Mouse (Mus musculus) embryo, embryonic 11.5 days (tissue): ENCODE measurements around the gene Gas2.

Experiments
- DNase-seq: peaks from one replicate; pipeline ENCODE4 v3.0.0-alpha.2; 2012; ENCODE audit warnings: low read depth, low spot score

Gas2 gene

DNA sequence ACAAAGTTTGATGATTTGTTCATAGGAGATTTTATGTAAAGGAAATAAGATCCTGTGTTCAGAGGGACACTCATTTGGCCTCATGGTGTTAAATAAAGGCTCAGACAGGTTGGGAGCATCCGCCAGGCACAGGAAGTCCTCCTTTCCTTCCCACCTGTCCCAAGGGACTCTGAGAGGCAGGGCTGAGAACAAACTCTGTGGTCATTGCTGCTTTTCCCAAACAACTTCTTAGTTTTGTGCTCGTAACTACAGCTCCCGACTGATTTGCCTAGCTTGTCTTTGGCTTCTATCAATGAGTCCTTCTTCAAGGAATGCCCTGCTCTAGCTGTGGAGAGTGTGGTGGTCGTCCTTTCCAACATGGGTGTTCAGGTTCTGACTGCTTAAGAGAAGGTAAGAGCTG, 18.3 kb downstream of the Gas2 start:
- no peak for DNase-seq

DNA sequence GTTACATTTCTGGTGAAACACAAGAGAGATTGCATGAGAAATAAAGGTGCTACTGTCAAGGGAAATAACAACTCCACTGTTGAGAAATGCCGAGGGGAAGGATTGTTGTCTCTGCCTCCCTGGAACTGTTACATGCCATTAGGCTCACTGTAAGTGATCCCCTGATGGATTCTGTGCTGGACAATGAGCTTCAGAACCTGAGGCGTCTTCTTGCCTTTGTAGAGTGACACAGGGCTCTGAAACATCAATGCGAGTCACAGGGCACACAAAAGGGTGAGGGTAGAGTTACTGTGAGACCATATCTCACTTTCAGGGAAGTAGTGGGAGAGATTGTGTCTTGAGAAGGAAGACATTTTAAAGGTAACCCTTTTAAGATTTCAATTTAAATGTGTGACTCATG, 23.5 kb downstream of the Gas2 start:
- DNase-seq, result no peak

DNA sequence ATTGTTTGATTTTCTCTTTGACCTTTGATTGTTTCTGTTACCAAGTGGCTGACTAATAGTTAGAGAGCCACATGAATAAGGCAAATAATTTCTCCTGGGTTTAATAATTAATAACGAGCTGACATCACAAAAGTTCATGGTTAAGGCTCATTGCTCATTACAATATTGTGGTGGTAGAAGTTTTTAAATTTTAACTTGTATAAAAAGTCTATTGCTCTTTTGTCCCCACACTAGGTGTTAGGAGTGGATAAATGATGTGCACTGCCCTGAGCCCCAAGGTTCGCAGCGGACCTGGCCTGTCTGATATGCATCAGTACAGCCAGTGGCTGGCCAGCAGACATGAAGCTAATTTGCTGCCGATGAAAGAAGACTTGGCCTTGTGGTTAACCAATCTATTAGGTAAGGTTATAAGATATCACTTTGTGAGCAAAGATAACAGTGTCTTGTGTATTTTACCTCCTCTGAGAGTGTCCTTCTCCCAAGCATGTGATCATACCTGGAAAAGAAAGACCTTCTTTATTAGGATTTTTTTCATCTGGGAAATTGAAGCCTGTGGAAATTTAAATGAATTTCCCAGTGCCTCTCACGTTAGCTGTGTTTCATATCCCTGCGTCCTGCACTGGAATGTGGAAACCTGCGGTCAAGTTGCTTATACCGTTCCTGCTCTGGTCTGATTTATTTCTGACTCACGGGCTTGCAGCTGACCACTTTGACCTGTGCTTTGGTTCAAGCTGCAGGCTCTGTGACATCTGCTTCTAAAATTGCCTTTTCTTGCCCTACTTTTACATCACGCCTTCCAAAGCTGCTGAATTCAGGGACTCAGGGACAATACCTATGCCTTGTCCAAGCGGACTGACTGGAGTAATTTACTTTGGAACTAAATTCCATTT, 26.1 kb downstream of the Gas2 start:
- no peak for DNase-seq

DNA sequence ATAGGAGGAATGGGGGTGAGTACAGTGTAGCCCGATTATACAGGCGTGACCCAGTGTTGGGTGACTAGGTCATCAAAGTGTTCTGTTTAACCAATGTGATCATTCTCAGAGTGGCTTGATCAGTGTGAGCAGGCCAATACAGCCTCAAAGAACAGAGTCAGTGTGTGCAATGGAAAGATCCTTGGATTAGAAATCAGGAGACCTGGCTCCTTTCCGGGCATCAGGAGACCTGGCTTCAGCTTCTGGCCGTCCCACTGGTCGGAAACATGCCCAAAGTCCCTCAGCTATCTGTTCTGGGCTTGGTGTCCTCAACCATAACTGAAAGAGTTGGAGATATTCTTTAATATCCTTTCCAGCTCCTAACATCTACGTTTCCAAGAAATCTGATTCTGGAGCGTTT, 27.8 kb downstream of the Gas2 start:
- no peak for DNase-seq

DNA sequence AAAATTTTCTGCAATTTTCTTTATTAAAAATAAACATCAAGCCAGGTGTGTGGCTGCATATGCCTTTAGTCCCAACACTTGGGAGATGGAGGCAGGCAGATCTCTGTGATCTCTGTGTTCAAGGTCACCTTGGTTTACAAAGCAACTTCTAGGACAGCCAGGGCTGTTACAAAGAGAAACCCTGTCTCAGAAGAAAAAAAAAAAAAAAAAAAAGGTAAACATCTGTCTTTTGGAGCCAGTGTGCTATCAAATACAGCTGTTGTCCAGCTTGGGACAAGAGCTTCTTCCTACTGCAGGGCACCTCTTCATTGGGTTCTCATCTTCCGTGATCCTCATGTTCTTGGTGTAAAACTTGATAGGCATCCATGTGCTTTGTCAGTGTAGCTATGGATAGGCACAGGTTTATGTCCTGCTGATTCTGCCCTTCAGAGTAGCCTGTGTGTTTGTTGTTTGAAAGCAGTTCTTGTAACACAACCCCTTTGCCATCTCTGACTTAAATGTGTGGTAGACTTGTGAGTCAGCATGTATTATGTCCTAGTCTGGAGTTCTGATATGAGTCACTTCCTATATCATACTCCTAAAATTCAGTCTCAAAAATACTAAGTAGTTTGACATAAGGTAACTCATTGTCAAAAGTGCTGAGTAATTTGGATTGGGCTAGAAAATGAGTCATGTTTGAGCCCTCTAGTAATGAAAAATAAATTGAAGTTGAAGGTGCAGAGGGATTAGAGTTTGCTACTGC, 30.6 kb downstream of the Gas2 start:
- DNase-seq, result no peak

DNA sequence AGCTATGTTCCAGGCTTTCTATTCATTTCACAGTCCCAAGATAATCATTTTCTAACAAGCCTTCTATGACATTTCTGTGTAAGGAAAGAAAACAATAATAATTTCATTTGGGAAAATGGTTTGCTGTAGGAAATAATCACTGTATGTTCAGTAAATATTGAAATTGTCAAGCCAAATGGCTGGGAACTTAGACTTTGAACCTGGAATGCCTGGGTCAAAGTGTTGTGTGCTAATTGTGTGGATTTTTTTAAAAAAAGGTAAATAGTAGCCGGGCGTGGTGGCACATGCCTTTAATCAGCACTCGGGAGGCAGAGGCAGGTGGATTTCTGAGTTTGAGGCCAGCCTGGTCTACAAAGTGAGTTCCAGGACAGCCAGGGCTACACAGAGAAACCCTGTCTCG, 31.2 kb downstream of the Gas2 start:
- DNase-seq, result no peak

DNA sequence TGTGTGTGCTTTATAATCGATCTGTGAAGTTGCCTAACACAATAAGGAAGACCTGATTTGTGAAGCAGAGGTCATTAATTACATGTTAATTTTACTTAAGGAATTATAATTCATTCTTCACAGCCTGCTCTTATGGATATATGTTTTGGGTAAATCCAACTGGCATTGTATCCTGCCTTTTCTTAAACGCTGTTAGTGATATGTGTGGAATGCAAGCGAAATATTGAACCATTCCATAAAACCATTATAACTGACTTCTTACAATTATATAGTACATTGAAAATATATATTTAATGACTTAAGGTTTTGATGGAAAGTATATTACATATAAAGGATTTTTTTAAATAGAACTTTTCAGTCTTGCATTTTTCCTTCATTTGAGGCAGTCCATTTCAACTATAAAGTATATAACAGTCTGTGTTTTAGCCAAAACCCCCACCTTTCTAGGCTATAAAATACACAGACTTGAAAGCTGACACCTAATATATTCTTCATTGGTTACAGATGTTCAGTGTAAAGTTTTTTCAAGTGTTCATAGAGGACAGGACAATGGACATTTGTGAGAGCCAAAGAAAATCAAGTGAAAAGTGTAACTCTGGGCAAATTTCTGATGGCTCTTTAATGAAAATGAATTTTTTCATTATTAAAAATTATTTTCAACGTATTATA, 32.5 kb downstream of the Gas2 start:
- no peak for DNase-seq

DNA sequence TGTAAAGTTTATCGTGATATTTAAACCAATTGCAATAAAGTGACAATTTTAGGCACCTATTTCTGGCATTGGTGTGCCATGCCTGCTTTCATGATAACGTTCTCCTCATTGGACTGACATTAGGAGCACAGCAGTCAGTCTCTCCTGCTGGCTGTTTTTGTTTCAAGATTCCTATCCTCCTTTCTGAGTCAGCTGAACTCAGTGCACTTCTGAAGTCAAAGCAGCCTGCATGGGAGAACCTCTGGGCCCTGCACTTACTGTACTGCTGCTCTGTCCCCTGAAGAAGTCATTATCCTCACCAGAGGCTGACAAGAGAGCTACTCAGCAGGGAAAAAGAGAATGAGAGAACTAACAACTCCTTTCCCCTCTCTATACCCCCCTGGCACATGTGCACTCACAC, 33.1 kb downstream of the Gas2 start:
- DNase-seq, result no peak

DNA sequence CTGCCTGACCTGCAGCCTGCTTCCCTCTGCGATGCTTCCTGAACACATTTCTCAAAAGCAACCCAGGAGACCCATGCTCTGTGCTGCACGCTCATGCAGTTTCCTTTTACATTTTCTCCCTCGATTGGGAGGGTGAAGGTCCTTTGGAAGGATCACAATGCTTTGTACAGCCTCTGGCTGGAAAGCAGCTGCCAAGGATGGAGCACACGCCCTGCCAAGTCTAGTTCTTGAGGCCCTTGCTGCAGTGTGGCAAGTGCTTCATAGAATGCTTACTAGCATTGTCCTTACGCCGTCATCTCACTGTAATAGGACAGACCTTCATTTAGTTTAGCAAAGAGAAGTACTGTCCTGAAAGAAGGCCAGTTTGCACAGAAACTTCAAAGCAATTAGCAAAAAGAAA, 37.3 kb downstream of the Gas2 start:
- DNase-seq, result no peak

DNA sequence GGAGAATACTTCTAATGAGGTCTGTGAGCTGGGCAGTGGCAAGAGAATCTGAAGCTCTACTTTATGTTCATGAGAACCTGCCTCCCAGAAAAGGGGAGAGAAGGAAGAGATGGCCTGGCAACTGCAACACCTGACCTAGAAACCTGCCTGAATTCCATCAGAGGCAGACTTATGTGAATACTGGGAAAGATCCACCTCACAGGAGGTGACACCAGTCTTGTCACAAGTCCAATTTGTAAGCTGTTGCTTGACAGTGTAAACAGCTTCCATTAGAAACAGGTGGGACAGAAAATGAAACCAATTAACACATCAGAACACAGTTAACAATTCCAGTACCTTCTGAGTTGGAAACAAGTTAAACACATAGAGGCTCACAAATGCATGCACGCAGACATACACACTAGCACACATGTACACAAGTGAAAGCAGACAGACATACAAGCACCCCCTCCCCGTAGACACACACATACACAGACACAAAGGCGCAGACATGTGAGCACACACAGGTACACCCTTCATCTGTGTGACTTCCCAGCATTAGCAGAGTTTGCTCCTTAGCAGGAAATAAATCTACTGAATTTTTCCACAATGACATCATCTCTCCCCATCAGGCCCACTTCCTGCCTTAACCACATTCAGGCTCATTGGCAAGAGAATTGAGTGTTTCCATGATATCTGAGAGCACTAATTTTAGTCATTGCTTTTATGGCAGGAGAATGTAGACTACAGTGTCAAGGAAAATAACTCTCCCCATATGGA, 51.7 kb downstream of the Gas2 start:
- no peak for DNase-seq

DNA sequence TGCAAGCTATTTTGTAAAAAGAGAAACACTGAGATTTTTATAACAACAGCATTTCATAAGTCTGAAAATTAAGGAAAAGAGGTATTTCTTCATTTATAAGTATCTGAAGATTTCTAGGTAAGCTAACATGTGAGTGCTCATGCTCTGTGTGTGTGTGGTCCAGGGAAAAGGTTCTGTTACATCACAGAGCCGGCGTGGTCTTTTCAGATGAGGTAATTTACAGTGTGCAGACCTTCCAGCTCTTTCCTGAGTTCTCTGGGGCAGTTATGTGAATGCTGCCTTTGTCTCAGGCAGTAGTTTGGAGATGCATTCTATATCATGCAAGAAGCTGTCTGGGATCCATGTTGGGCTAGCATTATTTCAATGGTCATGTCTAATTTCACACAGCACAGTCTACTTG, 52.3 kb downstream of the Gas2 start:
- no peak for DNase-seq

DNA sequence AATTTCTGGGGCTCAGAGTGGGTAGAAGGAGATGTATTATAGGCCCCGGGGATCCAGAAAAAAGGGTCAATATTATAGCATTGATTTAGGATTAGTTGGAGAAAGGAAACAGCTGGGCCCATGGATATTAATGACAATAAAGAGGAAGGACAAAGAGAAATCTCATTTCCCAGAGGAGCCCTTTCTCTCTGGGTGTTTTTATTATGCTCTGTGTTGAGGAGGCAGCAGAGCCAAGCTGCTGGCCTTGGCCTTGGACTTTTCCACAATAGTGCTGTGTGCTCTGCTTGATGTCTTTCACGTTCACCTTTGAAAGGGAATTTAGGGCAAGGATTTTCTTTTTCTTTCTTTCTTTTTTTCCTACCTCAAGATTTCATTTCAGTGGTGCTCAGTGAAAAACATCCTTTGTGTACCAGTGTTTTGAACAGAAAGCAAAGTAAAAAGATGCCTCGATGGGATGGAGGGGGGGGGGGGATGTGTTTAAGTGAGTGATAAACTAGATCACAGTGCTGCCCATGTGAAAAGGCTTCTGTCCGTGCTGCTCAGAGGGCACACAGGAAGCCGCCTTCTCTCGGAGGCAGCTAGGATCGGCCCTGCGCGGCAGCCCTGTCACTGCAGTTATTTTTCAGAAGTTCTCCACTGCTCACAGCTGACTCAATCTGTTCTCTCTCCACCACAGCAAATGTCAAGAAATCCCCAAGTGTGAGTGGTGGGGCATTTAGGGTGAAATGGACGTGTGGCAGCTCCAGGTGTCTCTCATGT, 67.1 kb downstream of the Gas2 start:
- no peak for DNase-seq

DNA sequence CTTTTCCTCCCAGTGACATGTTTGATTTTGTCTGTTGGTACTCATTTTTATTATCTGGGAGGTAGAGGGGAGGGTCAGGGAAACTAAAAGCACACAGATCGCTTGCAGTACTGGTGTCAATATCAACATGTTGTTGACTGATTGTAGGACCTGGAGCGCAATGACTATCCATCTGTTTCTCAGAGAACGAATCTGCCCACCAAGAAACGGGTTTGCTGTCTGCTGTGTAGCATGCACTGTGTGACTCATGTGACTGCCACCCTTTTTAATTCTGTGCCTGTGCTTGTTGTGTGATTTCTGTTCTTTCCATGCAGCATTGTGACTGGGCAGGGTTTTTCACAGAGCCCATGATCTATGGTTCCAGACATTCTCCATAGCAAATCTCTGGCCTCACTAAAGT, 69.4 kb downstream of the Gas2 start:
- DNase-seq, result no peak

DNA sequence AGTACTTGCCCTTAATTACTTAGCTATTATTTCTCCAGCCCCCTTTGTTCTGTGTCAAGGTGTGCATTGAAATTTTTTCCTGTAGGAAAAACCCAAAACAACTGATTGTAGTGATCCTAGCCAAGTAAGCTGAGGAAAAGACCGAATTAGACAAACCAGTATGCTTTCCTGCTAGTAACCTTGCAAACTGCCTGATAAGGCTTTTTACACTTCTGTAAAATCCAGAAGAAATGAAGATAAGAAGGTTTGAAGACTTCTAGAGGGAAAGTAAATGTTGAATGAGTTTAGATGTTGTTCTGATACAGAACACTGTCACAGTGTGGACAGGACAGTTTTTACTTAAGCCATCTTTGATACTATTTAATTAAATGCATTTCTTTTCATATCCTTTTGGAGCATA, 75.5 kb downstream of the Gas2 start:
- DNase-seq, result no peak

DNA sequence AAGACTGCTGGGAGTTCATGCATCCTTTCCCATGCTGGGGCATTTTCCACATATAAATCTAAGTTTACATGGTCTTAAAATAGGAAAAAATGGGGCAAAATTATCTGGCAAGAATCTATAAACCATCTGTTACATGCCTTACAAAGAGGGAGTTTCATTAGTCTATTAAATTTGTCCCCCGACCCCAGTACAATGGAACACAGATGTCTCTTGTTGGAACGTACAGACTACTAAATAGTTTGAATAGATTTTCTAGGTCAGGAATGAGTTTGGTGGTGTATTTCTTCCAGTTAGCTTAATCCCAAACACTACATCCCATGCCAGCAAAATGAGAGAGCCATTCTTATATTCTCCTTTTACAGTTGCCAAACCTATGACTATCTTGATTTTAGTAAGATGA, 78.6 kb downstream of the Gas2 start:
- DNase-seq, result no peak

DNA sequence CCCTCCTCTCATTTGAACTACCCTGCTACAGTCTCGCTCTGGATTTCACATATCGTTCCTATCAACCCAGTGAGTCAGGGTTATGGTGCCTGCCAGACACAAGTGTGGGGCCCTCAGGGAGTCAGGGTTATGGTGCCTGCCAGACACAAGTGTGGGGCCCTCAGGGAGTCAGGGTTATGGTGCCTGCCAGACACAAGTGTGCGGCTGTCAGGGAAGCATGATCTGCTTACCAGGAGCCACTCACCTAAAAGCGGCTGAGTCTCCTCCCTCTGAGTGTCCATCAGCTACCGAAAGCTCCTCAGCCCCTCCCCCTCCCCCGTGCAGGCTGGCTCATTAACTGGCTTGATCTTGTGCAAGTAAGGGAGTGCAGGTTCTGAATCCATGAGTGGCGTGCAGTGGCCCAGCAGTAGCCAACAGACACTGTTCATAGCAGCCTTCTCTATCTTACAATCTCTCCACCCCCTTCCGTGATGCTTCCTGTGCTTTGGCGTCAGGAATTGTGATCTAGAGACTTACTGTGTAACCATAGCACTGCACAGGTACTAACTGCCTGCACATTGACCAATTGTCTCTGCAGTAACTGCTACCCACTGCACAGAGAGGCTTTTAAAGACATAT, 93.7 kb downstream of the Gas2 start:
- no peak for DNase-seq

DNA sequence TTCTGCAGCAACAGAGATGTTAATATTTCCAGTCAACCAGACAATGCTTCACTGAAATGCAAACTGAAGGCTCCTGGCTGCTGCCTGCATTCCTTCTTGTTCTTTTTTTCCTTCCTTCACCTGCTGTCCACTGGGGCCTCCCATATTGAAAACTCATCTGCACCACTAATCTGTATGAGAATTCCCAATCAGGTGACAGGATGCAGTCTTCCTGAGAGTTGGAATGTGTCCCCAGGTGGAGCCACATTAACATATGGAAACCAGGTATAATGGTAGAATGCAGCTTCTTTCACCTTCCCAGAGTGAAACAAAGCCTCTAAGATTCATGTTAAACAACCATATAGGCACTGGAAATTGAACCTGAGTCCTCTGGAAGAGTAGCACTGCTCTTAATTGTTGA, 96.0 kb downstream of the Gas2 start:
- DNase-seq, result no peak

DNA sequence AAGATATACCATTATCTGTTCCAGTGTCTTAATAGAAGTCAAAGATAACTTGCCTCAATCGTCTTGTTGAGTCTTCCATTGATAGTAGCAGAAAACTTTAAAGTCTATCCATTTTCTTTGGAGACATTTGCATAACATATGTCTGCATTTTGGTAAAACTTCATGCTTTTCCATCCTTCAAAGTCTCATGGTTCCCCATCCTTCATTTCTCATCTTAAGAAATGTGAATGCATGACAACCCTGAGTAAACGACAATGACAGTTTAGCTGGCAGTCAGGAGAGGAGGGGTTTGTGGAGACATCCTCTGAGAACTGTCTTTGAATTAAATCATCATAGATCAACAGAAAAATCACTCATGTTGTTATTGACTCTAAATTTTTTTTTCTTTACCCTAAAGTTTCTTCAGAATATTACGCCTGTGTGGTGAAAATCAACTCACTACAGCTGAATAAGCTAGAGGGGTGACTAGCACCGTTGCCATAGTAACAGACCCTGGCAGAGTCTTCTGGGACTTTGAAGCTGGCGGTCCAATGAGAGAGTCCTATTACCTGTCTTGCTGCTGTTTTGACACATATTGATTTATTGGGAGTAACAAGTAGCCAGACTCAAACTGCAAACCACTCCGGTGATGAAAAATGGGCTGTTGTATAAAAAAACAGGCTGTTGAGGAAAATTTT, 99.0 kb downstream of the Gas2 start:
- no peak for DNase-seq

DNA sequence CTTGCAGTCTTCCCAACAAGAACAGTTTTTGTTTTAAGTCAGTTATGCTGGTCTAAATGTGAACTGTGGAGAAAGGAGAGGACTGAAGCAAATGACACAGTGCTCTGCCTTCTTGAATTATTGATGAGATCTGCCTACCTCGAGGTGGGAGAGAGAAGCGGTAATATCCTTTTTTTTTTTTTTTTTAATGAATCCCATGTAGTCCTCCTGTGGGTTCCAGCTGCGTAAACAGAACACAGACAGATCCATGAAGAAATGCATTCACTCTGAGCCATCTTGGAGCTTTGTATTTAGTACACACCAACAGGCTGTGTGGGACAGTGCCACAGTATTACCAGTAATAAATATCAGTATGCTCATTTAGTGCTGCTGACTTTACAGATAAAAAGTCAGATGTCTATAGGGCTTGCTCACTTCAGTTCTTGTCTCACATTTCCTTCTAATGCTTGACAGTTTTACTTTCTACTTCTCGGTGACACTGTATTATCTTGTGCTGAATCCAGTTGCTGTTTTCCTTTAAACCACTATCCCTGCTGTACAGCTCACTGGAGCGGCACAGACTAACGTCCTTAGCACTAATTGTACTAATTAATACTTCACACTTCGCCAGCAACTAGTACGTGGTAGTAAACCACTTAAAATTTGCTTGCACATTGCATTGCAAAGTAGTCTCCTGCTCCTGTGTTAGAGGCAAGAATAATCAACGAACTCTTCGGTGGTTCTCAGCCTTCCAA, 100.6 kb downstream of the Gas2 start:
- DNase-seq, result no peak
